Mouse (Mus musculus): ENCODE measurements at regions not wholly inside any gene's neighbourhood (a gene's known extent, or its start where the extent isn't known, plus 50 kb on each side); places are given as distances from the start of the nearest gene placed in this dataset.

GRCm38 (mm10) chr11:90116676-90117663, 70.5 kb upstream of the Gm45716 start:
- no peak overlapping the region for H3K4me3 ChIP-seq (replicated peaks)
- no peak for ATAC-seq (ENCODE audit: insufficient number of reproducible peaks, insufficient read depth, low FRiP score, low TSS enrichment, low read depth)
- H3K9me3 ChIP-seq, result no peaks in the 10 kb centered on the region
- no peak overlapping the region for H3K9ac ChIP-seq (replicated peaks)
- no peaks in the 10 kb centered on the region for H3K27me3 ChIP-seq
- H3K4me2 ChIP-seq, result no peak overlapping the region
- peaks cover 9% of the 10 kb centered on the region; the same call in 1 of the 2 replicates for H3K4me1 ChIP-seq (replicated peaks)
- no peaks in the 10 kb centered on the region for H3K36me3 ChIP-seq
- H3K27ac ChIP-seq, result no peak overlapping the region
- WGBS, result 59% methylated on average over 20 of the region's 20 CpGs

- Histone ChIP-seq H3K4me1 (replicated peaks) (peaks cover 9% of the 10 kb centered on the region; the same call in 1 of the 2 replicates), H3K4me2 (no peak overlapping the region)
- WGBS, result 59% methylated on average over 5 of the region's 5 CpGs
Measured at GRCm38 (mm10) chr11:90117664-90118295, 69.7 kb upstream of the Gm45716 start.

GRCm38 (mm10) chr11:90121902-90122301, 65.6 kb upstream of the Gm45716 start:
- Histone ChIP-seq H3K4me1 (replicated peaks) (peaks cover 9% of the 10 kb centered on the region; the same call in 1 of the 2 replicates), H3K4me3 (replicated peaks) (no peak overlapping the region), H3K27me3 (no peaks in the 10 kb centered on the region), H3K9me3 (no peaks in the 10 kb centered on the region), H3K27ac (no peak overlapping the region), H3K4me2 (no peak overlapping the region), H3K36me3 (no peaks in the 10 kb centered on the region), H3K9ac (replicated peaks) (no peak overlapping the region)
- ATAC-seq (ENCODE audit: insufficient number of reproducible peaks, insufficient read depth, low FRiP score, low TSS enrichment, low read depth), result no peak
- 71% methylated on average over 3 of the region's 3 CpGs for WGBS

More at GRCm38 (mm10) chr11:90117664-90118295, 69.7 kb upstream of the Gm45716 start:
- ATAC-seq (ENCODE audit: insufficient number of reproducible peaks, insufficient read depth, low FRiP score, low TSS enrichment, low read depth), result no peak
- Histone ChIP-seq H3K27ac (no peak overlapping the region), H3K9me3 (no peaks in the 10 kb centered on the region), H3K4me3 (replicated peaks) (no peak overlapping the region), H3K27me3 (no peaks in the 10 kb centered on the region), H3K9ac (replicated peaks) (no peak overlapping the region), H3K36me3 (no peaks in the 10 kb centered on the region)

GRCm38 (mm10) chr11:90122709-90123108, 64.8 kb upstream of the Gm45716 start:
- Histone ChIP-seq H3K27me3 (no peaks in the 10 kb centered on the region), H3K9ac (replicated peaks) (no peak overlapping the region), H3K9me3 (no peaks in the 10 kb centered on the region), H3K4me1 (replicated peaks) (peaks cover under 1% of the 10 kb centered on the region; the same call in 1 of the 2 replicates), H3K36me3 (no peaks in the 10 kb centered on the region), H3K27ac (no peak overlapping the region), H3K4me3 (replicated peaks) (no peak overlapping the region), H3K4me2 (no peak overlapping the region)
- 70% methylated on average over 3 of the region's 3 CpGs for WGBS
- ATAC-seq (ENCODE audit: insufficient number of reproducible peaks, insufficient read depth, low FRiP score, low TSS enrichment, low read depth), result no peak

- H3K27me3 ChIP-seq, result no peaks in the 10 kb centered on the region
- no peaks in the 10 kb centered on the region for H3K9me3 ChIP-seq
- no peaks in the 10 kb centered on the region for H3K4me1 ChIP-seq (replicated peaks)
- H3K4me3 ChIP-seq (replicated peaks), result no peak overlapping the region
- no peak for ATAC-seq (ENCODE audit: insufficient number of reproducible peaks, insufficient read depth, low FRiP score, low TSS enrichment, low read depth)
- 90% methylated on average over 5 of the region's 5 CpGs for WGBS
- H3K4me2 ChIP-seq, result no peak overlapping the region
- no peak overlapping the region for H3K9ac ChIP-seq (replicated peaks)
- no peaks in the 10 kb centered on the region for H3K36me3 ChIP-seq
- no peak overlapping the region for H3K27ac ChIP-seq
Measured at GRCm38 (mm10) chr11:90123851-90124250, 63.6 kb upstream of the Gm45716 start.

GRCm38 (mm10) chr11:90126289-90126688, 61.2 kb upstream of the Gm45716 start:
- Histone ChIP-seq H3K27me3 (no peaks in the 10 kb centered on the region), H3K4me1 (replicated peaks) (peaks cover 13% of the 10 kb centered on the region), H3K36me3 (no peaks in the 10 kb centered on the region), H3K9ac (replicated peaks) (no peak overlapping the region), H3K27ac (no peak overlapping the region), H3K4me3 (replicated peaks) (no peak overlapping the region), H3K4me2 (no peak overlapping the region), H3K9me3 (no peaks in the 10 kb centered on the region)
- WGBS, result 77% methylated on average over 4 of the region's 4 CpGs
- ATAC-seq (ENCODE audit: insufficient number of reproducible peaks, insufficient read depth, low FRiP score, low TSS enrichment, low read depth), result no peak

GRCm38 (mm10) chr11:90128865-90129415, 58.5 kb upstream of the Gm45716 start:
- no peak for ATAC-seq (ENCODE audit: insufficient number of reproducible peaks, insufficient read depth, low FRiP score, low TSS enrichment, low read depth)
- WGBS, result 81% methylated on average over 7 of the region's 7 CpGs
- H3K9me3 ChIP-seq, result no peaks in the 10 kb centered on the region
- no peak overlapping the region for H3K4me2 ChIP-seq
- no peak overlapping the region for H3K4me3 ChIP-seq (replicated peaks)
- no peaks in the 10 kb centered on the region for H3K27me3 ChIP-seq
- H3K9ac ChIP-seq (replicated peaks), result no peak overlapping the region
- H3K27ac ChIP-seq, result no peak overlapping the region
- H3K4me1 ChIP-seq (replicated peaks), result peaks cover 13% of the 10 kb centered on the region
- no peaks in the 10 kb centered on the region for H3K36me3 ChIP-seq

GRCm38 (mm10) chr11:90129793-90130624, 57.5 kb upstream of the Gm45716 start:
- peak overlapping the region; percentile 59 for H3K27ac ChIP-seq
- no peaks in the 10 kb centered on the region for H3K36me3 ChIP-seq
- ATAC-seq (ENCODE audit: insufficient number of reproducible peaks, insufficient read depth, low FRiP score, low TSS enrichment, low read depth), result peak; percentile 87
- no peak overlapping the region for H3K9ac ChIP-seq (replicated peaks)
- H3K9me3 ChIP-seq, result no peaks in the 10 kb centered on the region
- WGBS, result 17% methylated on average over 11 of the region's 12 CpGs
- peak overlapping the region; percentile 39 for H3K4me2 ChIP-seq
- H3K4me1 ChIP-seq (replicated peaks), result peaks cover 13% of the 10 kb centered on the region
- no peak overlapping the region for H3K4me3 ChIP-seq (replicated peaks)
- no peaks in the 10 kb centered on the region for H3K27me3 ChIP-seq

- Histone ChIP-seq H3K36me3 (no peaks in the 10 kb centered on the region), H3K9me3 (peaks cover 3% of the 10 kb centered on the region; the same call in 1 of the 2 replicates), H3K4me2 (0 out of 2 replicates have a peak overlapping the region, but pooled peaks have one; percentile 39), H3K9ac (replicated peaks) (no peak overlapping the region), H3K4me3 (replicated peaks) (no peak overlapping the region), H3K27me3 (no peaks in the 10 kb centered on the region), H3K27ac (0 out of 2 replicates have a peak overlapping the region, but pooled peaks have one; percentile 4), H3K4me1 (replicated peaks) (peaks cover 13% of the 10 kb centered on the region)
- ATAC-seq (ENCODE audit: insufficient number of reproducible peaks, insufficient read depth, low FRiP score, low TSS enrichment, low read depth), result 0 out of 2 replicates have a peak, but pooled peaks have one; percentile 35
- whole genome bisulfite sequencing, result 20% methylated on average over 1 of the region's 1 CpGs
Measured at GRCm38 (mm10) chr11:90130635-90131034, 56.8 kb upstream of the Gm45716 start.

- no peaks in the 10 kb centered on the region for H3K27me3 ChIP-seq
- H3K4me3 ChIP-seq (replicated peaks), result no peak overlapping the region
- H3K4me1 ChIP-seq (replicated peaks), result peaks cover 13% of the 10 kb centered on the region
- 63% methylated on average over 5 of the region's 5 CpGs for WGBS
- no peak overlapping the region for H3K27ac ChIP-seq
- no peaks in the 10 kb centered on the region for H3K36me3 ChIP-seq
- peaks cover 5% of the 10 kb centered on the region; the same call in 1 of the 2 replicates for H3K9me3 ChIP-seq
- no peak for ATAC-seq (ENCODE audit: insufficient number of reproducible peaks, insufficient read depth, low FRiP score, low TSS enrichment, low read depth)
- no peak overlapping the region for H3K9ac ChIP-seq (replicated peaks)
- no peak overlapping the region for H3K4me2 ChIP-seq
Measured at GRCm38 (mm10) chr11:90132579-90132978, 54.9 kb upstream of the Gm45716 start.
